Mouse (Mus musculus) myocyte (in vitro differentiated cells): ENCODE data around the gene Upk3b. TPM values are rescaled to one million over a fixed set of nuclear protein-coding genes. Genes with fewer than 3 reads are reported as not detected.
A peak's percentile ranks its signal among the peaks of the same experiment; 100 is the strongest.

ENCODE experiments used
- H3K27me3 ChIP-seq: one replicate; pipeline ENCODE4 v1.6.1; 2011; ENCODE audit not compliant: control insufficient read depth, insufficient read depth, insufficient read length
- H3K36me3 ChIP-seq: one replicate; pipeline ENCODE4 v1.6.1; 2011; ENCODE audit not compliant: control insufficient read depth, insufficient read depth
- H3K4me2 ChIP-seq: one replicate; pipeline ENCODE4 v1.6.1; 2011; ENCODE audit warnings: low read depth, control low read depth
- H3K4me3 ChIP-seq: one replicate; pipeline ENCODE4 v1.5.1; 2011; ENCODE audit warnings: mild to moderate bottlenecking, control low read depth, moderate library complexity
- H3K79me2 ChIP-seq: one replicate; pipeline ENCODE4 v1.6.1; 2011; ENCODE audit not compliant: control insufficient read depth, insufficient read depth
- H3ac ChIP-seq: one replicate; pipeline ENCODE4 v1.6.1; 2011; ENCODE audit not compliant: control insufficient read depth, insufficient read length
- CEBPB ChIP-seq: IDR thresholded peaks from 2 replicates; pipeline ENCODE4 v1.6.1; 2011; ENCODE audit warnings: mild to moderate bottlenecking, moderate library complexity; ENCODE audit not compliant: poor library complexity, insufficient read depth, severe bottlenecking
- E2F4 ChIP-seq: IDR thresholded peaks from one replicate; pipeline ENCODE4 v1.6.1; 2011; ENCODE audit warnings: mild to moderate bottlenecking, control low read depth, moderate library complexity; ENCODE audit not compliant: insufficient read depth
- MAX ChIP-seq: IDR thresholded peaks from one replicate; pipeline ENCODE4 v1.6.1; 2011; ENCODE audit warnings: low read depth, mild to moderate bottlenecking, control low read depth
- MYOD1 ChIP-seq, 3 experiments: IDR thresholded peaks; one replicate each; pipeline ENCODE4 v1.6.1; 2011; ENCODE audit warnings: control low read depth in 2 of 3, low read depth in 2 of 3, mild to moderate bottlenecking in 2 of 3, moderate library complexity in 1 of 3; ENCODE audit not compliant: insufficient read length in 2 of 3, control insufficient read depth in 1 of 3
- MYOG ChIP-seq, 3 experiments: IDR thresholded peaks; one replicate each; pipeline ENCODE4 v1.6.1; 2011; ENCODE audit warnings: control low read depth in 2 of 3, low read depth in 2 of 3, mild to moderate bottlenecking in 2 of 3; ENCODE audit not compliant: insufficient read length in 2 of 3, control insufficient read depth in 1 of 3, insufficient read depth in 1 of 3
- POLR2A ChIP-seq: IDR thresholded peaks from one replicate; pipeline ENCODE4 v1.6.1; 2011; ENCODE audit warnings: low read depth, mild to moderate bottlenecking, control low read depth, moderate library complexity; ENCODE audit not compliant: insufficient read length
- POLR2AphosphoS2 ChIP-seq: IDR thresholded peaks from one replicate; pipeline ENCODE4 v1.6.1; 2011; ENCODE audit warnings: low read depth, control low read depth; ENCODE audit not compliant: insufficient read length
- REST ChIP-seq: IDR thresholded peaks from one replicate; pipeline ENCODE4 v1.6.1; 2011; ENCODE audit warnings: mild to moderate bottlenecking, control low read depth, moderate library complexity; ENCODE audit not compliant: insufficient read depth, insufficient read length
- SRF ChIP-seq: IDR thresholded peaks from one replicate; pipeline ENCODE4 v1.6.1; 2011; ENCODE audit warnings: low read depth; ENCODE audit not compliant: control insufficient read depth, insufficient read length
- TCF12 ChIP-seq: IDR thresholded peaks from one replicate; pipeline ENCODE4 v1.6.1; 2011; ENCODE audit warnings: mild to moderate bottlenecking, control low read depth; ENCODE audit not compliant: poor library complexity, insufficient read depth, severe bottlenecking
- USF1 ChIP-seq: IDR thresholded peaks from one replicate; pipeline ENCODE4 v1.6.1; 2011; ENCODE audit warnings: low read depth, mild to moderate bottlenecking, control low read depth, moderate library complexity
- polyA plus RNA-seq: library from polyadenylated mRNA; unstranded; fragments of >200 nt; fragmentation: generic; extraction: Trizol; gene quantifications from one replicate; pipeline ENCODE4 v1.2.1, GENCODE M21; 2012; ENCODE audit warnings: missing spikeins

Upk3b gene
- polyA plus RNA-seq, 1 experiment, result not detected

DNA sequence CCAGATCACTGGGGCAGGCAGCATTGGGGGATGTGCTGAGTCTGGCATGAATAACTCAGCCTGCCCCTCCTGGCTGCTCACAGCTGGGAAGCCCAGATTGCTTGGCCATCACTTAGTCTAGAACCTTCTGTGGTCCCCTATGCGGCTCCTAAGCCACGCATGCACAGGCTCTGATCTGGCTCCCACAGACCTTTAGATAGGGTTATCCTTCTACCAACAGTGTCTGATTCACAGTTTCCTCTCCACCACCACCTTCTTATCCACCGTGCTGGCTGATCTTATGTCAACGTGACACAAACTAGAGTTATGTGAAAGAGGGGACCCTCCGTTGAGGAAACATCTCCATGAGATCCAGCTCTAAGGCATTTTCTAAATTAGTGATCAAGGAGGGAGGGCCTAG lies 36.8 kb downstream of the Upk3b start:
- H3K36me3 ChIP-seq, result no peaks in the 10 kb centered on the region
- H3K27me3 ChIP-seq, result no peaks in the 10 kb centered on the region
- TF ChIP-seq REST, result no peak
- TF ChIP-seq POLR2A, result no peak
- TF ChIP-seq MAX, result no peak
- TF ChIP-seq MYOD1 (IDR thresholded peaks at IDR 0.05; ENCODE audit: control insufficient read depth in 1 of 3, insufficient read length in 2 of 3, low read depth in 2 of 3), result no peak
- TF ChIP-seq TCF12, result no peak
- TF ChIP-seq MYOG (IDR thresholded peaks at IDR 0.05; ENCODE audit: control insufficient read depth in 1 of 3, insufficient read depth in 1 of 3, insufficient read length in 2 of 3, low read depth in 2 of 3), result no peak
- no peaks in the 10 kb centered on the region for H3K79me2 ChIP-seq
- H3ac ChIP-seq, result no peak overlapping the region
- no peak overlapping the region for H3K4me2 ChIP-seq
- no peak overlapping the region for H3K4me3 ChIP-seq

DNA sequence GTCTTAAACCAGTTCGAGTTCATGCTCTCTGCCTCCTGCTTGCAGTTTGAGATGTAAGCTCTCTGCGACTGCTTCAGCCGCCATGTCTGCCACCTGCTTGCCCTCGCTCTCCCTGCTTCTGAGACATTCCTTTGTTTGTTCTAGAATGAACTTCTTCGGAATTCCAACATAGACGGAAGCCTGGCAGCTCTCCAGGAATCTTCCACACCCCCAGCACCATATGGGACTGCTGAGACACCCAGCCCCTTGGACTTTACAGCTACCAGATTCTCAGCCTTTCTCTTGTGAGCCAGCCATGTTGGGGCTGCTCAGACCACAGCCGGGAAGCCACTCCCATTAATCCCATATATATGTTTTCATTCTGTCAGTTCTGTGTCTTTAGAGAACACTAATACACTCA lies 38.0 kb downstream of the Upk3b start:
- H3K4me3 ChIP-seq, result no peak overlapping the region
- H3K4me2 ChIP-seq, result no peak overlapping the region
- TF ChIP-seq POLR2AphosphoS2, result no peak
- TF ChIP-seq MYOD1 (IDR thresholded peaks at IDR 0.05; ENCODE audit: control insufficient read depth in 1 of 3, insufficient read length in 2 of 3, low read depth in 2 of 3), result no peak
- TF ChIP-seq CEBPB, result no peak
- no peak for TF ChIP-seq E2F4
- TF ChIP-seq SRF, result no peak
- TF ChIP-seq REST, result no peak
- no peaks in the 10 kb centered on the region for H3K36me3 ChIP-seq
- H3ac ChIP-seq, result no peak overlapping the region
- H3K27me3 ChIP-seq, result no peaks in the 10 kb centered on the region
- no peaks in the 10 kb centered on the region for H3K79me2 ChIP-seq

DNA sequence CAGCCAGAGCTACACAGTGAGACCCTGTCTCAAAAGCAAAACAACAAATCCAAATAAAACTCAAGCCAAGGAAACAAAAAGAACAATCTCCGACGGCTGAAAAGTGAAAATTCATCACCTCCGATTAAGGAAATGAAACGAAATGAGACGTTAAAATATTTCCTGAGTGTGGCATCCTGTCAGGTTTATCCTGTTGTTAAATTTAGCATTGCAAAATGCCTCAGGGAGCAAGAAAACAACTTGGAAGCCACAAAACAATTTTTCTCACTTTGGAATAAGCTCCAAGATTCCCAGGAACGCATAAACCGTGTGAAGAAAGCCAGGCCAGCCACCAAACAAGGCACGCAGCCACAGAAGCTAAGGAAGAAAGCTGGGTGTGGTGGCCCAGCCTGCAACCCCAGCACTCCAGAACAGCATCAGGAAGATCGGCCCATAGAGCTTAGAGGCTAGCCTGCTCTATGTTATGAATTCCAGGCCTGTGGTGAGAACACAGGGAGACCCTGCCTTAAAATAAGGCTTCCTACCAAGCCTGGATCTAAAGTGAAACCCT lies 38.8 kb downstream of the Upk3b start:
- Histone ChIP-seq H3K36me3 (no peaks in the 10 kb centered on the region), H3K4me2 (no peak overlapping the region), H3ac (no peak overlapping the region), H3K79me2 (no peaks in the 10 kb centered on the region), H3K4me3 (no peak overlapping the region), H3K27me3 (no peaks in the 10 kb centered on the region)
- no peak for TF ChIP-seq MAX
- no peak for TF ChIP-seq POLR2AphosphoS2
- TF ChIP-seq MYOD1 (IDR thresholded peaks at IDR 0.05; ENCODE audit: control insufficient read depth in 1 of 3, insufficient read length in 2 of 3, low read depth in 2 of 3), result no peak

GRCm38 (mm10) chr5:136078136-136078535 lies 39.8 kb downstream of the Upk3b start:
- Histone ChIP-seq H3K4me2 (no peak overlapping the region), H3K36me3 (no peaks in the 10 kb centered on the region), H3K4me3 (no peak overlapping the region), H3ac (no peak overlapping the region), H3K79me2 (no peaks in the 10 kb centered on the region), H3K27me3 (no peaks in the 10 kb centered on the region)
- TF ChIP-seq SRF, result no peak
- no peak for TF ChIP-seq MYOD1 (IDR thresholded peaks at IDR 0.05; ENCODE audit: control insufficient read depth in 1 of 3, insufficient read length in 2 of 3, low read depth in 2 of 3)

DNA sequence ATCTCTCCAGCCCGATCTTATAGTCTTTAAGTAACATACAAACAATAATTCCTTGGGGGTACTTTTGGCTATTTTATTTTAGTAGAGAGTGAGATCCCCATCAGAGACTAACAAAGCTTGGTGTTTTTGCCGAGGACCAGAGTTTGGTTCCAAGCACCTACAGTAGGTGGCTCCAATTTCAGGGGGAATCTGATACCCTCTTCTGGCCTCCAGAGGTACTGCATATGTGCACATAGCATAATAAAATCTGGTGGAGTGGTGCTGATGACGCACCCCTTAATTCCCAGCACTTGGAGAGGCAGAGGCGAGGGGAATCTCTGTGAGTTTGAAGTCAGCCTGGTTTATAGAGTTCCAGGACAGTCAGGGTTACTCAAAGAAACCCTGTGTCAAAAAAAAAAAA lies 44.0 kb downstream of the Upk3b start:
- H3K79me2 ChIP-seq, result peaks cover 12% of the 10 kb centered on the region
- TF ChIP-seq USF1 (no peak), MYOD1 (IDR thresholded peaks at IDR 0.05; ENCODE audit: control insufficient read depth in 1 of 3, insufficient read length in 2 of 3, low read depth in 2 of 3) (no peak), POLR2AphosphoS2 (no peak), SRF (no peak), MAX (no peak), REST (no peak), CEBPB (no peak), MYOG (IDR thresholded peaks at IDR 0.05; ENCODE audit: control insufficient read depth in 1 of 3, insufficient read depth in 1 of 3, insufficient read length in 2 of 3, low read depth in 2 of 3) (no peak), E2F4 (no peak), POLR2A (no peak)
- H3K4me3 ChIP-seq, result no peak overlapping the region
- H3ac ChIP-seq, result no peak overlapping the region
- no peak overlapping the region for H3K4me2 ChIP-seq
- H3K27me3 ChIP-seq, result no peaks in the 10 kb centered on the region
- H3K36me3 ChIP-seq, result no peaks in the 10 kb centered on the region

GRCm38 (mm10) chr5:136083669-136084107 lies 45.4 kb downstream of the Upk3b start, which contains the start of gene Rasa4:
Rasa4 (plus strand) TSS chr5:136083916.
- Histone ChIP-seq H3ac (peak within 1 kb of the TSS; percentile 31), H3K4me2 (peak within 1 kb of the TSS; percentile 88), H3K4me3 (peak within 1 kb of the TSS; percentile 68), H3K36me3 (no peaks in the 10 kb centered on the region), H3K79me2 (peaks cover 12% of the 10 kb centered on the region), H3K27me3 (no peaks in the 10 kb centered on the region)
- TF ChIP-seq POLR2A (peak; percentile 72), SRF (no peak), POLR2AphosphoS2 (peak; percentile 75), USF1 (no peak)
